In the genomic region with DNA sequence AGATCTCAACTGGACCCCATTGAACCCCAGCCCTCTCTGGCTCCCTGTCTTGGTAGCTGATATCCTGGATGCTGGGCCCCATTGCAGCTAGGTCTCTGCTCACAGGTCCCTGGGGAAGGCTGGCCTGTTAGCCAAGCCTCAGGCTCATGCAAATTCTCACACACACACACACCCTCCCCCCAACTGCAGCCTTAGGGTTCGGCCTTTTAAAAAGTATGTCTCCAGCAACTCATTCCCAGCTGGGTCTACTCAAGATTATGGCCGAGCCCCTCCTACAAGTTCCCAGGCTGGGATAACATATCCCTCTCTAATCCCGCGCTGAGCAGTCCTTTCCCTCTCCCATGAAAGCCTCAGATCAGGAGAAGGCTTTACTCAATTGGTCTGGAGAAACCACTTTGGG, we compare ENCODE assay signal across 18 mouse cellular contexts. TPM values are rescaled to one million over a fixed set of nuclear protein-coding genes. Genes with fewer than 3 reads are reported as not detected.
A peak's percentile ranks its signal among the peaks of the same experiment; 100 is the strongest.
DNase-seq lines count a peak whose midpoint lies in the region; ATAC-seq and TF ChIP-seq lines count a peak whose summit lies in the region.
"Had no signal": no experiment of that assay in that cellular context is flagged by ENCODE, and none has a peak within 500 bp of the region (broad histone marks: within the 10 kb centered on the region; RNA-seq: fewer than 3 reads in every experiment).

No protein-coding gene starts in this region.

- H3K4me1 ChIP-seq in heart, embryonic 11.5 days (ENCODE audit: control insufficient read depth, insufficient read depth, low read length) = peaks cover 10% of the 10 kb centered on the region
- 0 out of 2 replicates have a peak, but pooled peaks cover 7% of the 10 kb centered on the region for H3K4me1 ChIP-seq in kidney, embryonic 16.5 days (ENCODE audit: insufficient read depth, low read length)
- no peaks in the 10 kb centered on the region for H3K4me1 ChIP-seq in kidney, adult 2 months (ENCODE audit: control insufficient read depth, insufficient read depth, low read length)
- H3K4me1 ChIP-seq in CH12.LX (ENCODE audit: control insufficient read depth in 1 of 2, insufficient read depth in 2 of 2) = peaks cover 21 to 37% of the 10 kb centered on the region in 2 experiments
- H3K4me1 ChIP-seq: neural tube, embryonic 12.5 days had no signal

- no peaks in the 10 kb centered on the region for H3K9me3 ChIP-seq in heart, embryonic 11.5 days (replicated peaks; ENCODE audit: control insufficient read depth, low read length)
- no peaks in the 10 kb centered on the region for H3K9me3 ChIP-seq in kidney, embryonic 16.5 days (ENCODE audit: low read length)
- H3K9me3 ChIP-seq in CH12.LX (replicated peaks; ENCODE audit: low read length) = peaks cover 3% of the 10 kb centered on the region
- H3K9me3 ChIP-seq: neural tube, embryonic 12.5 days had no signal

- H3K36me3 ChIP-seq in heart, embryonic 11.5 days (ENCODE audit: control insufficient read depth, insufficient read depth, low read length) = no peaks in the 10 kb centered on the region
- no peaks in the 10 kb centered on the region for H3K36me3 ChIP-seq in kidney, embryonic 16.5 days (ENCODE audit: insufficient read depth, low read length)
- no peaks in the 10 kb centered on the region for H3K36me3 ChIP-seq in kidney, adult 2 months (ENCODE audit: control insufficient read depth, insufficient read depth, low read length)
- H3K36me3 ChIP-seq in CH12.LX (replicated peaks in 1 of 2; ENCODE audit: control insufficient read depth in 1 of 2, insufficient read depth in 1 of 2, low read length in 1 of 2) = no peaks in the 10 kb centered on the region
- H3K36me3 ChIP-seq in splenic B cell, adult 2 months (ENCODE audit: control insufficient read depth, insufficient read depth, low read length, poor library complexity, severe bottlenecking) = no peaks in the 10 kb centered on the region
- H3K36me3 ChIP-seq: heart, embryonic 12.5 days; neural tube, embryonic 12.5 days had no signal

- 61% methylated on average over 4 of the region's 4 CpGs for WGBS in heart, embryonic 11.5 days (ENCODE audit: insufficient replicate concordance)
- WGBS in kidney, embryonic 16.5 days = 29% methylated on average over 4 of the region's 4 CpGs
- WGBS in kidney, adult 2 months = 72% methylated on average over 4 of the region's 4 CpGs

- H3K27ac ChIP-seq in heart, embryonic 11.5 days (ENCODE audit: low read depth, low read length) = no peak overlapping the region
- H3K27ac ChIP-seq in kidney, embryonic 16.5 days (ENCODE audit: low read length) = peak overlapping the region; percentile 45; the same call in 1 of the 2 replicates
- no peak overlapping the region for H3K27ac ChIP-seq in kidney, adult 2 months (ENCODE audit: insufficient read depth, low read depth, low read length)
- no peak overlapping the region for H3K27ac ChIP-seq in CH12.LX (ENCODE audit: insufficient read depth, low read depth)
- H3K27ac ChIP-seq: neural tube, embryonic 12.5 days had no signal

- H3K79me2 ChIP-seq in CH12.LX (replicated peaks; ENCODE audit: control insufficient read depth, extremely low read depth, insufficient read depth, poor library complexity, severe bottlenecking) = no peaks in the 10 kb centered on the region

- no peak for TF ChIP-seq CTCF in kidney, adult 2 months (conservative IDR thresholded peaks at IDR 0.05; ENCODE audit: insufficient read depth, insufficient read length, low read depth, low read length)
- TF ChIP-seq CTCF in CH12.LX (conservative IDR thresholded peaks at IDR 0.05 in 1 of 2, IDR thresholded peaks at IDR 0.05 in 1 of 2; ENCODE audit: low read depth in 2 of 2, low read length in 2 of 2) = no peak

- intact Hi-C loops in gastrocnemius, postnatal 36 days (cut with DNase I) = no loop called here

- dilution Hi-C loops in CH12.LX (cut with MboI; ENCODE audit: extremely low pct_ligation_motif_present, extremely low pct_unique_long_range_greater_than_20kb, low sequenced_read_pairs) = no loop called here

- 0 out of 2 replicates have a peak, but pooled peaks have one; percentile 37 for TF ChIP-seq EP300 in CH12.LX (IDR thresholded peaks at IDR 0.05; ENCODE audit: low read length)

- no peaks in the 10 kb centered on the region for H3K27me3 ChIP-seq in heart, embryonic 11.5 days (ENCODE audit: control insufficient read depth, insufficient read depth, low read length)
- no peaks in the 10 kb centered on the region for H3K27me3 ChIP-seq in kidney, embryonic 16.5 days (ENCODE audit: insufficient read depth, low read length)
- H3K27me3 ChIP-seq in kidney, adult 2 months (replicated peaks; ENCODE audit: control insufficient read depth, insufficient read depth, low read length) = no peaks in the 10 kb centered on the region
- peaks cover 3% of the 10 kb centered on the region for H3K27me3 ChIP-seq in CH12.LX (replicated peaks)
- no peaks in the 10 kb centered on the region for H3K27me3 ChIP-seq in splenic B cell, adult 2 months (ENCODE audit: control insufficient read depth, insufficient read depth, low read length, poor library complexity, severe bottlenecking)
- H3K27me3 ChIP-seq: heart, embryonic 12.5 days; neural tube, embryonic 12.5 days had no signal

- no peak for TF ChIP-seq POLR2A in kidney, adult 2 months (IDR thresholded peaks at IDR 0.05; ENCODE audit: low read depth, low read length)
- TF ChIP-seq POLR2A in CH12.LX (IDR thresholded peaks at IDR 0.05; ENCODE audit: low read depth, low read length) = no peak

- H3K4me3 ChIP-seq in heart, embryonic 11.5 days (ENCODE audit: low read depth, low read length) = no peak overlapping the region
- H3K4me3 ChIP-seq in kidney, embryonic 16.5 days (ENCODE audit: low read length) = no peak overlapping the region
- no peak overlapping the region for H3K4me3 ChIP-seq in kidney, adult 2 months (ENCODE audit: insufficient read depth, low read depth, low read length)
- no peak overlapping the region for H3K4me3 ChIP-seq in CH12.LX (replicated peaks in 1 of 3; ENCODE audit: low read depth in 2 of 3, low read length in 2 of 3, poor library complexity in 1 of 3)
- H3K4me3 ChIP-seq: heart, embryonic 12.5 days; neural tube, embryonic 12.5 days had no signal

- H3K4me2 ChIP-seq in heart, embryonic 11.5 days = no peak overlapping the region
- no peak overlapping the region for H3K4me2 ChIP-seq in kidney, embryonic 16.5 days (replicated peaks; ENCODE audit: low read depth, low read length)
- peak overlapping the region; percentile 41 for H3K4me2 ChIP-seq in CH12.LX (ENCODE audit: insufficient read depth, low read depth, poor library complexity, severe bottlenecking)
- H3K4me2 ChIP-seq: heart, embryonic 12.5 days; liver, embryonic 11.5 days; neural tube, embryonic 12.5 days had no signal

- no peak for ATAC-seq in heart, embryonic 11.5 days (replicated peaks; ENCODE audit: insufficient number of reproducible peaks, low FRiP score, low TSS enrichment)
- ATAC-seq in kidney, embryonic 16.5 days (ENCODE audit: low FRiP score, low TSS enrichment) = peak; percentile 89
- ATAC-seq: hindbrain, embryonic 16.5 days had no signal

- in situ Hi-C loops in CH12.LX (cut with MboI; ENCODE audit: low pct_ligation_motif_present, low pct_unique_long_range_greater_than_20kb, low sequenced_read_pairs) = no loop called here

- no peak for TF ChIP-seq RAD21 in CH12.LX (IDR thresholded peaks at IDR 0.05; ENCODE audit: low read depth, low read length)

- no peak overlapping the region for H3K9ac ChIP-seq in heart, embryonic 11.5 days (ENCODE audit: low read depth, low read length)
- H3K9ac ChIP-seq in kidney, embryonic 16.5 days (replicated peaks; ENCODE audit: low read length) = no peak overlapping the region
- H3K9ac ChIP-seq in CH12.LX (ENCODE audit: insufficient read depth, low read depth) = no peak overlapping the region
- H3K9ac ChIP-seq: heart, embryonic 12.5 days; neural tube, embryonic 12.5 days had no signal

- peak; percentile 14 for DNase-seq in heart, adult 8-10 months (ENCODE audit: low spot score)
- no peak for DNase-seq in kidney, adult 2 months
- peak; percentile 74 for DNase-seq in CH12.LX (ENCODE audit: extremely low read depth)
- peak; percentile 41 for DNase-seq in splenic B cell, adult 2 months (ENCODE audit: low read depth, low spot score)
- DNase-seq in gastrocnemius, postnatal 36 days = no peak
- DNase-seq in thymus, postnatal 36 days = no peak
- DNase-seq: cerebellum, postnatal 36 days; thymus, postnatal 14 days had no signal

RNA-seq across cellular contexts. Expression of a gene that starts 8.7 kb away (rescaled TPM):
- not detected for total RNA-seq in heart, adult 8-10 months (2022)
- not detected in 2 replicates for polyA plus RNA-seq in heart, embryonic 11.5 days (2014; fragmentation: Nextera tagmentation; extraction: Ambion mirVana)
- not detected in 2 replicates for polyA plus RNA-seq in kidney, embryonic 16.5 days (2015; fragmentation: Nextera tagmentation; extraction: Ambion mirVana)
- not detected in 2 replicates for polyA plus RNA-seq in kidney, adult 2 months (2012; rRNA removed)
- not detected in 2 replicates for total RNA-seq in CH12.LX (2012; rRNA removed)
- total RNA-seq in CH12.LX (2014; rRNA removed) = not detected in 2 replicates
- polyA plus RNA-seq in CH12.LX (2012; ENCODE audit: insufficient read length, low read depth) = not detected in 2 replicates
- total RNA-seq in gastrocnemius, postnatal 36 days (2021) = not detected
- total RNA-seq: gastrocnemius, adult 8-10 months; layer of hippocampus, adult 8-10 months; left cerebral cortex, adult 8-10 months had no signal
- polyA plus RNA-seq: embryonic facial prominence, embryonic 11.5 days; heart, embryonic 12.5 days; hindbrain, embryonic 16.5 days; liver, embryonic 11.5 days; neural tube, embryonic 12.5 days had no signal

RNA-seq across cellular contexts. Expression of a gene that starts 13.5 kb away (rescaled TPM):
- total RNA-seq in heart, adult 8-10 months (2022) = under 1 TPM; 0.29 to 0.41 (median 0.32) TPM
- 2.7 and 2.9 TPM in 2 replicates for polyA plus RNA-seq in heart, embryonic 11.5 days (2014; fragmentation: Nextera tagmentation; extraction: Ambion mirVana)
- 2.9 and 3.5 TPM in 2 replicates for polyA plus RNA-seq in kidney, embryonic 16.5 days (2015; fragmentation: Nextera tagmentation; extraction: Ambion mirVana)
- 0.10 and 0.27 TPM in 2 replicates for polyA plus RNA-seq in kidney, adult 2 months (2012; rRNA removed)
- 6.8 and 7.7 TPM in 2 replicates for total RNA-seq in CH12.LX (2012; rRNA removed)
- 7.5 and 9.3 TPM in 2 replicates for total RNA-seq in CH12.LX (2014; rRNA removed)
- polyA plus RNA-seq in CH12.LX (2012; ENCODE audit: insufficient read length, low read depth) = 12.1 and 13.8 TPM in 2 replicates
- total RNA-seq in gastrocnemius, postnatal 36 days (2021) = 1 to 10 TPM; 2.5 to 2.7 TPM

RNA-seq across cellular contexts. Expression of a gene that starts 15.7 kb away (rescaled TPM):
- total RNA-seq in heart, adult 8-10 months (2022) = not detected
- polyA plus RNA-seq in heart, embryonic 11.5 days (2014; fragmentation: Nextera tagmentation; extraction: Ambion mirVana) = not detected in 2 replicates
- not detected in 2 replicates for polyA plus RNA-seq in kidney, embryonic 16.5 days (2015; fragmentation: Nextera tagmentation; extraction: Ambion mirVana)
- 1.8 and 4.0 TPM in 2 replicates for polyA plus RNA-seq in kidney, adult 2 months (2012; rRNA removed)
- total RNA-seq in CH12.LX (2012; rRNA removed) = not detected in 2 replicates
- not detected in 2 replicates for total RNA-seq in CH12.LX (2014; rRNA removed)
- polyA plus RNA-seq in CH12.LX (2012; ENCODE audit: insufficient read length, low read depth) = not detected in 2 replicates
- not detected for total RNA-seq in gastrocnemius, postnatal 36 days (2021)
- total RNA-seq: gastrocnemius, adult 8-10 months; layer of hippocampus, adult 8-10 months; left cerebral cortex, adult 8-10 months had no signal
- polyA plus RNA-seq: embryonic facial prominence, embryonic 11.5 days; heart, embryonic 12.5 days; hindbrain, embryonic 16.5 days; liver, embryonic 11.5 days; neural tube, embryonic 12.5 days had no signal

RNA-seq across cellular contexts. Expression of a gene that starts 25.5 kb away (rescaled TPM):
- total RNA-seq in heart, adult 8-10 months (2022) = not detected
- polyA plus RNA-seq in heart, embryonic 11.5 days (2014; fragmentation: Nextera tagmentation; extraction: Ambion mirVana) = not detected in 2 replicates
- polyA plus RNA-seq in kidney, embryonic 16.5 days (2015; fragmentation: Nextera tagmentation; extraction: Ambion mirVana) = not detected in 2 replicates
- 1.8 and 5.4 TPM in 2 replicates for polyA plus RNA-seq in kidney, adult 2 months (2012; rRNA removed)
- total RNA-seq in CH12.LX (2012; rRNA removed) (not detected in 2 replicates), CH12.LX (2014; rRNA removed) (not detected in 2 replicates)
- polyA plus RNA-seq in CH12.LX (2012; ENCODE audit: insufficient read length, low read depth) = not detected in 2 replicates
- total RNA-seq in gastrocnemius, postnatal 36 days (2021) = not detected
- total RNA-seq: gastrocnemius, adult 8-10 months; layer of hippocampus, adult 8-10 months; left cerebral cortex, adult 8-10 months had no signal
- polyA plus RNA-seq: embryonic facial prominence, embryonic 11.5 days; heart, embryonic 12.5 days; hindbrain, embryonic 16.5 days; liver, embryonic 11.5 days; neural tube, embryonic 12.5 days had no signal

RNA-seq across cellular contexts. Expression of a gene that starts 30.7 kb away (rescaled TPM):
- total RNA-seq in heart, adult 8-10 months (2022) = not detected
- not detected in 2 replicates for polyA plus RNA-seq in heart, embryonic 11.5 days (2014; fragmentation: Nextera tagmentation; extraction: Ambion mirVana)
- not detected in 2 replicates for polyA plus RNA-seq in kidney, embryonic 16.5 days (2015; fragmentation: Nextera tagmentation; extraction: Ambion mirVana)
- not detected in 2 replicates for polyA plus RNA-seq in kidney, adult 2 months (2012; rRNA removed)
- total RNA-seq in CH12.LX (2012; rRNA removed) (not detected in 2 replicates), CH12.LX (2014; rRNA removed) (not detected in 2 replicates)
- not detected in 2 replicates for polyA plus RNA-seq in CH12.LX (2012; ENCODE audit: insufficient read length, low read depth)
- total RNA-seq in gastrocnemius, postnatal 36 days (2021) = not detected
- total RNA-seq: gastrocnemius, adult 8-10 months; layer of hippocampus, adult 8-10 months; left cerebral cortex, adult 8-10 months had no signal
- polyA plus RNA-seq: embryonic facial prominence, embryonic 11.5 days; heart, embryonic 12.5 days; hindbrain, embryonic 16.5 days; liver, embryonic 11.5 days; neural tube, embryonic 12.5 days had no signal

Comparison
In these comparisons a context has a peak if more than half of its experiments do, and no peak if none do; other contexts are left out.
1. DNase-seq: peak in heart, adult 8-10 months (single experiment), CH12.LX (single experiment) and splenic B cell, adult 2 months (single experiment); none in kidney, adult 2 months (single experiment), gastrocnemius, postnatal 36 days (0 of 2) and thymus, postnatal 36 days (0 of 2).